In genomic region chr4:43454041-43454836, GRCm38 (mm10) we compare ENCODE assay signal across 9 mouse cellular contexts. TPM values are rescaled to one million over a fixed set of nuclear protein-coding genes. Genes with fewer than 3 reads are reported as not detected.
DNase-seq lines count a peak whose midpoint lies in the region; ATAC-seq and TF ChIP-seq lines count a peak whose summit lies in the region.
"Had no signal": no experiment of that assay in that cellular context is flagged by ENCODE, and none has a peak within 500 bp of the region (broad histone marks: within the 10 kb centered on the region; RNA-seq: fewer than 3 reads in every experiment).

Cd72 (minus strand) TSS chr4:43454628.

- no peaks in the 10 kb centered on the region for H3K79me2 ChIP-seq in liver, adult 2 months (ENCODE audit: control insufficient read depth, insufficient read depth, low read length)

- H3K4me3 ChIP-seq in liver, adult 2 months (ENCODE audit: insufficient read depth, low read depth, low read length), result peak within 1 kb of the TSS; percentile 45
- H3K4me3 ChIP-seq in neural tube, embryonic 15.5 days (replicated peaks), result 0 out of 2 replicates have a peak within 1 kb of the TSS, but pooled peaks have one; percentile 1
- H3K4me3 ChIP-seq: erythroblast, embryonic 14.5 days had no signal

- no peak for TF ChIP-seq POLR2A in liver, adult 2 months (IDR thresholded peaks at IDR 0.05; ENCODE audit: extremely low read depth, insufficient read depth, low read length)

- WGBS in liver, adult 2 months, result 39% methylated on average over 20 of the region's 20 CpGs
- 36% methylated on average over 20 of the region's 20 CpGs for WGBS in neural tube, embryonic 15.5 days

- H3K27me3 ChIP-seq in liver, adult 2 months (ENCODE audit: control insufficient read depth, insufficient read depth, low read length), result 0 out of 2 replicates have a peak, but pooled peaks cover 6% of the 10 kb centered on the region
- H3K27me3 ChIP-seq in neural tube, embryonic 15.5 days (replicated peaks), result peaks cover 23% of the 10 kb centered on the region

- TF ChIP-seq CTCF in liver, adult 2 months (IDR thresholded peaks at IDR 0.05; ENCODE audit: low read depth, low read length), result no peak; the same call in 1 of the 2 replicates

- no peak within 1 kb of the TSS for H3K27ac ChIP-seq in liver, adult 2 months (replicated peaks; ENCODE audit: insufficient read depth, low read depth, low read length)
- H3K27ac ChIP-seq in neural tube, embryonic 15.5 days (replicated peaks), result no peak within 1 kb of the TSS

- no peak for DNase-seq in cerebellum, adult 9-11 months
- DNase-seq in CD4-positive, CD25-positive, alpha-beta regulatory T cell, adult 2 months (ENCODE audit: low read depth, low spot score), result peak; percentile 53
- DNase-seq in liver, adult 2 months (ENCODE audit: extremely low read depth, low read depth, low spot score), result no peak
- DNase-seq in testis, postnatal 14 days (ENCODE audit: low spot score), result no peak
- no peak for DNase-seq in testis, postnatal 10 days (ENCODE audit: low spot score)

- no peaks in the 10 kb centered on the region for H3K9me3 ChIP-seq in neural tube, embryonic 15.5 days (replicated peaks)

- ATAC-seq in cerebellum, adult (ENCODE audit: insufficient number of reproducible peaks, low FRiP score, low TSS enrichment), result peak; percentile 26; the same call in 1 of the 2 replicates
- peak; percentile 72 for ATAC-seq in granulocyte monocyte progenitor cell, adult 5-6 weeks (replicated peaks; ENCODE audit: poor library complexity, severe bottlenecking)
- no peak for ATAC-seq in neural tube, embryonic 15.5 days (ENCODE audit: low FRiP score)

- peak within 1 kb of the TSS; percentile 9 for H3K9ac ChIP-seq in liver, adult 2 months (ENCODE audit: low read depth, low read length)
- 0 out of 2 replicates have a peak within 1 kb of the TSS, but pooled peaks have one; percentile 26 for H3K9ac ChIP-seq in neural tube, embryonic 15.5 days (replicated peaks)

- no peaks in the 10 kb centered on the region for H3K36me3 ChIP-seq in liver, adult 2 months (ENCODE audit: control insufficient read depth, insufficient read depth, low read length)
- no peaks in the 10 kb centered on the region for H3K36me3 ChIP-seq in neural tube, embryonic 15.5 days

- H3K4me2 ChIP-seq in neural tube, embryonic 15.5 days, result peak within 1 kb of the TSS; percentile 47

- no peaks in the 10 kb centered on the region; the same call in 1 of the 2 replicates for H3K4me1 ChIP-seq in liver, adult 2 months (ENCODE audit: control insufficient read depth, insufficient read depth, low read length)
- H3K4me1 ChIP-seq in neural tube, embryonic 15.5 days, result peaks cover 18% of the 10 kb centered on the region

RNA-seq across cellular contexts. Expression of gene Cd72, which starts in this region (rescaled TPM):
- total RNA-seq in granulocyte monocyte progenitor cell, adult 5-6 weeks (2014; fragmentation: Nextera tagmentation), result 7.7 and 11.1 TPM in 2 replicates
- total RNA-seq in granulocyte monocyte progenitor cell, adult 5-6 weeks (2017), result 7.0 and 9.1 TPM in 2 replicates
- 2.8 and 3.6 TPM in 2 replicates for total RNA-seq in liver, adult 2 months (2014; rRNA removed)
- polyA plus RNA-seq in liver, adult 2 months (2012; rRNA removed), result 1.3 and 4.9 TPM in 2 replicates
- 4.3 and 6.7 TPM in 2 replicates for polyA plus RNA-seq in neural tube, embryonic 15.5 days (2015; fragmentation: Nextera tagmentation; extraction: Ambion mirVana)
